Mouse (Mus musculus): ENCODE measurements at regions not wholly inside any gene's neighbourhood (a gene's known extent, or its start where the extent isn't known, plus 50 kb on each side); places are given as distances from the start of the nearest gene placed in this dataset.

DNA sequence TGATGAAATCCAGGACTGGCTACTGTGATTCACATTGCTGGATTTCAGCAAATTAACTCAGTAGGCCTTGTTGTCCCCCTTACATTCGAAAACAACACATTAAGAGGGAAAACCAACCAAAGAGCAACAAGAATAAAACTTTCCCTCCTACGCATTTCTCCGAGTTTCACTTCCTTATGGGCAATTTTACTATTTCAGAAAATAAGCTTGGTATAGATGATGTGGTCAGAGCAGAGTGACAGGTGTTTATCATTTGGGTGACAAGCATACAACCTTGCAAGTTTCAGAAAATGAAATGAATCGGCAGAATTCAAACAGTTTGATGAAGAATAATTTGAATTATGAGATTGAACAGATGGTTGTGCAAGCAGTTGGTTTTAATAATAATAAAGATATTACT, 220.6 kb downstream of the Etaa1 start:
- no peak for DNase-seq (ENCODE audit: low spot score in 2 of 2)

DNA sequence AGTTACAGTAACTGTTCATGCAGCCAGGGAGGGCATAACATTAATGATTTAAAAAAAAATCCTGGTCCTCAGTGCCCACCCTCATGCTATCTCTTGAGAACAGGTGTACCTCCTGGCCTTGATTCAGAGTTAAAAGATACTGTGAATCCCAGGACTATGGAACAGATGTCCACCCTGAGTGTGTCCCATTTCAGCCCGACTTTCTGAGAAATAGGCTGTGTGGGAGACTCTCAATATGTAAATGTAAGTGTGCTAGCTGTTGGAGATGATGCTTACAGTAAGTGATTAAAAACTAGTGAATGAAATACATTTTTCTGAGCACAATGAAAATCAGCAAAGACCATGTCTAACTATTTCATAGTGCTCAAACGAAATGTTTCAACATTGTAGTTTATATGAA, 219.2 kb downstream of the Etaa1 start:
- no peak for DNase-seq (ENCODE audit: low spot score in 2 of 2)

- DNase-seq (ENCODE audit: low spot score in 2 of 2), result no peak
Observed at GRCm38 (mm10) chr11:17738879-17739278, 214.8 kb downstream of the Etaa1 start.

- DNase-seq (ENCODE audit: low spot score in 2 of 2), result no peak
Observed at GRCm38 (mm10) chr11:17743821-17744220, 209.9 kb downstream of the Etaa1 start.

DNA sequence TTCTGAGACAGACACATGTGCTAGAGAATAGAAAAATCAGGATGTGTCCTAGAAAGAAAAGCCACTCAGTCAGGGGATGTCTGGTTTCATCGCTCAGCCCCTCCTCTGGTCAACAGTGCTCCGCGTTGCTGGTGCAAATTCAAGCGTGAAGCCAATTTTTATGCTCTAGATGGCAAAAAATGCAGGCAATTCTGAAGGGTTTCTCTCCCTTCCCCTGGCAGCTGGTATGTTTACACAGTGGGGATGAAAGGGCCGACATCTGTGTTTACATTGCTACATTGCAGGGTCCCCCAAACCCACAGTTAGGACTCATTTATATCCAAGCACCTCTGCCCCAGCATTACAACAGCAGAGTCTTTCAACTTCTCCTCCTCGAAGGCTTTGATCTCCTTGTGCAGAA, 203.3 kb downstream of the Etaa1 start:
- DNase-seq (ENCODE audit: low spot score in 2 of 2), result no peak

GRCm38 (mm10) chr11:17759224-17759623, 194.5 kb downstream of the Etaa1 start:
- DNase-seq (ENCODE audit: low spot score in 2 of 2), result no peak

GRCm38 (mm10) chr11:17763411-17763810, 190.3 kb downstream of the Etaa1 start:
- peak in 1 of 2 experiments; percentile 2 for DNase-seq (ENCODE audit: low spot score in 2 of 2)

- no peak for DNase-seq (ENCODE audit: low spot score in 2 of 2)
Observed at GRCm38 (mm10) chr11:17764146-17764545, 189.5 kb downstream of the Etaa1 start.

GRCm38 (mm10) chr11:17768345-17768759, 185.3 kb downstream of the Etaa1 start:
- DNase-seq (ENCODE audit: low spot score in 2 of 2), result no peak

- no peak for DNase-seq (ENCODE audit: low spot score in 2 of 2)
Observed at GRCm38 (mm10) chr11:17768837-17769466, 184.7 kb downstream of the Etaa1 start.

DNA sequence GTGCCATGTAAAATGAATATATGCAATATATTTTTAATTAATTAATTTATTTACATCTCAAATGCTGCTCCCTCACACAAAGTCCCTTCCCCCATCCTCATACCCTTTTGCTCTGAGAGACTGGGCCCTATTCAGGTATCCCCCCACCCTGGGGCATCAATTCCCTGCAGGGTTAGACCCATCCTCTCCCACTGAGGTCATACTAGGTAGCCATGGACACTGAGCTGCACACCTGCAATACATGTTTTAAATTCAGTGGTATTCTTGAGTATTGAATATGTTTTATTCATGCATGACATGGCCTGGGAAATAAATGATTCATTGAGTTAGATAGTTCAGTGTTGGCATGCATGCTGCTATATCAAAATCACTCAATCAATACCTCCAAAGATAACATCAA, 156.0 kb downstream of the Etaa1 start:
- DNase-seq (ENCODE audit: low spot score in 2 of 2), result no peak

DNA sequence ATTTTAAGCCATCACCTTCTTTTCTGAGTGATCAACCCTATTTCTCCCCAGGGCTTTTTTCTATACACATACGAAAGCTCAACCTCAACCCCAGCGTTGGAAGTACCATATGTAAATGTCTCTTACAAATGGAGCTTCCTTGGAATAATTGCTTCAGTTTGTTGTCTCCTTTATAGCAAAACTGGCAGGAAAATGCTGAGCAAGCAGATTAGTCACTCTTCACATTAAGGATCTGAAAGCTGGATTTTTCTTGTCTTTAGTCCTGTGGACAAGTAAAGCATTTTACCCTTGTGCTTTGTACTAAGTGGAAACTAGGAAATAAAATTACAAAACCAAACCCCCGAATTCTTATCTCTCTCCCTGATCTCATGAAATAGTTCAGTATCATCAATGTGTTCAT, 145.8 kb downstream of the Etaa1 start:
- DNase-seq (ENCODE audit: low spot score in 2 of 2), result no peak

- no peak for DNase-seq (ENCODE audit: low spot score in 2 of 2)
Observed at GRCm38 (mm10) chr11:17811829-17812559, 141.7 kb downstream of the Etaa1 start.

DNA sequence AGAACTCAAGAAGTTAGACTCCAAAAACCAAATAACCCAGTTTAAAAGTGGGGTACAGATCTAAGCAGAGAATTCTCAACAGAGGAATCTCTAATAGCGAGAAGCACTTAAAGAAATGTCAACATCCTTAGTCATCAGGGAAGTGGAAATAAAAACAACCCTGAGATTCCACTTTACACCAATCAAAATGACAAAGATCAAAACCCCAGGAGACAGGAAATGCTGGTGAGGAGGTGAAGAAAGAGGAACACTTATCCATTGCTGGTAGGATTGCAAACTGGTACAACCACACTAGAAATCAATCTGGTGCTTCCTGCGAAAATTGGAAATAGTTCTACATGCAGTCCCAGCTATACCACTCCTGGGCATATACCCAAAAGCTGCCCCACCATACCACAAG, 111.0 kb downstream of the Etaa1 start:
- no peak for DNase-seq (ENCODE audit: low spot score in 2 of 2)

DNA sequence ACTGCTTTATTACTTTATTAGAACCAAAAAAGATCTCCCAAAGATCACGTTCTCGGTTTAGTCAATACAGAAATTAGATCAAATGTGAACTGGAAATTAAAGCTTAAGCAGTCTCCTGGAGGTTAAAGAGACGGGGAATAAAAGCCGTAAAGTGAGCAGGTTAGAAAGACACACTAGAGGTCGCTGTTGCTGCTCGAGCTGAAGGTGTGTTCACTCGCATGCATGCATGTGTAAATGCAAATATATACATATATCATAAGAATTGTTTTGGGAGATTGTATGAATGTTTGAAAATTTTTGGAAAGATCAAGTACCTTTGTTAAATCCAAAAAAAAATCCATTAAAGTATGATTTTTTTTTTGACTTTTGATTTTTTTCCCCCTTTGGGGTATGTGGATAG, 101.3 kb downstream of the Etaa1 start:
- peak in 1 of 2 experiments; percentile 11 for DNase-seq (ENCODE audit: low spot score in 2 of 2)

DNA sequence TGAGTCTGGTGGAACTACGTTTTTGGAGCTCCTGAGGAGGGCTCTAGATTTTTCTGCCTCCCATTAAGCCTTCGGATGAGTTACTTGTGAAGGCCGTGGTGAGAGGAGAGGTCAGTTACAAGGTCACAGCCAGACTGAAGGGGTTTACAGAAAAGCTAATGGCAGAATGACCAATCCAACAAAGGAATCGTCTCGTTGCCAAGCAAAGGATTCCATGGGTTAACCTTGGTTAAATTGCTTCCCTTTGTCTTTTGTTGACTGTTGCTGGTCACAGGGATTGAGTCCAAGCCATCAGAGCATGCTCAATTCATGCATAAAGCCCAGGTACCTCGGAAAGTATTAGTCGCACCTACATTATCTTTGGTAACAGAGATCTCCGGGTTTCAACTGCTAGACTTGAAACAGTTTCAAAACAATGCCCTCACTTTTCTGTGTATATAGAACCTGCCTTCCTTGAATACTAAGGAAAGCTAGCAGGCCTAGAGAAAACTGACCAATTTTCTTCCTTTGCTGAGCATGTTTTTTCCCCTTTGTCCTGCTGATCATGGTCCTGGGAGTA, 100.3 kb downstream of the Etaa1 start:
- no peak for DNase-seq (ENCODE audit: low spot score in 2 of 2)

DNA sequence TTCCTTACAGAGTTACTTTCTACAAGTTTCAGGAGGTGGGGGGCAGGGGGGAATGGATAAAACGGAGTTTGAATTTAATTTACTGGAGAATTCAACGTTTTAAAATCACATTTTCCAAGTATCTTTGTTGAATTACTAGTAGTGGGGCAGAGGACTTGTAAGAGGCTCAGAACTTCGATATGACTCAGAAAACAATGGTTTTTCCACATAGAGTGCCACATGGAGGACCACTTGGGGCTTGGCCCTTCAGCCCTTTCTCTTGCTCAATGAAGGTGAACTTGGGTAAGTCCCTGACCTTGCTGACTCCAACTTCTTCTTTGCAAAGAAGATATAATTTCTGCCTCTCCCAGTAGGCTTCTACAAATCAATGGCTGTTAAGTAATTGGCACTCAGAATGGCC, 99.8 kb downstream of the Etaa1 start:
- no peak for DNase-seq (ENCODE audit: low spot score in 2 of 2)

GRCm38 (mm10) chr11:17859364-17860131, 94.1 kb downstream of the Etaa1 start:
- DNase-seq (ENCODE audit: low spot score in 2 of 2), result no peak

DNA sequence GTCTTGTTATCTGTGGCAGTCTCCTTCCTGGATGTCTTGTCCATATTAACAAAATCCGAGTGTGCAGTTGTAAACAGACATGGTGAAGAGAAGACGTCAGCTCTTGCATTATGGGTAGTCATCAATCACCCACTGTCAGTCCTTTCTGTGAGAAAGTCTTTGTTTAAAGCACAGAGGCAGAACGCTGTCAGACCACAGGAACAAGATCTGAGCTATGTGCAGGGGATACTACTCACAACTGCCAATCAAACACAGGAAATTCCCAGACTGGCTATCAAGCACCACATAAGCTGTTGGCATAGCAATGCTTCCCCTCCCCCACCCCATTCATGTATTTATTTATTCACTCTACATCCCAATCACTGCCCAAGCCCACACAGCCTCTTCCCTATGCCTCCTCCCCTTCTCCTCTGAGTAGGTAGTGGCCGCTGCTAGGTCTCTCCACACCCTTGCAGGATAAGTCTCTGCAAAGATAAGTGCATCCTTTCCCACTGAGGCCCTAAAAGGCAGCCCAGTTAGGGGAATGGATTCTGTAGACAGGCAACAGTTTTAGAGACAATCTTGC, 88.8 kb downstream of the Etaa1 start:
- no peak for DNase-seq (ENCODE audit: low spot score in 2 of 2)

DNA sequence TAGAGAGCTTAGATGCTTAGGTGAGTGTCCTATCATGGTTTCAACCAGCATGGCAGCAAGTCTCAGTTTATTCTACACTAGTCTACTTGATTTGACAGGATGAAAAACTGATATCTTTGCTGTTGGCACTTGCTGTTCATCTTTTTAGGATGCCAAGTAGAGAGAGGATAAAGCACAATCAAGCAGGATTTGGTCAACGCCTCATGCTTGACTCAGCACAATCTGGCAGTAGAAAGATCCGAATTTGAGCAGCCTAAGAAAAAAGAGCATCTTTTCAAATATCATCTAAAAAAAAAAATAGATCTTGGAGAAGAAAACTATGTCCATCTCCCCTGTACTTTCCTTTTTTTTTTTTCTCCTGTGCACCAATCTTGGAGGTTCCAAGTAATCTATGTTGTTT, 83.0 kb downstream of the Etaa1 start:
- DNase-seq (ENCODE audit: low spot score in 2 of 2), result no peak

GRCm38 (mm10) chr11:17871920-17872319, 81.8 kb downstream of the Etaa1 start:
- DNase-seq (ENCODE audit: low spot score in 2 of 2), result no peak

- DNase-seq (ENCODE audit: low spot score in 2 of 2), result no peak
Observed at GRCm38 (mm10) chr11:17883276-17883675, 70.4 kb downstream of the Etaa1 start.
